Mouse (Mus musculus): ENCODE results near the gene Ncapd2. TPM values are rescaled to one million over a fixed set of nuclear protein-coding genes. Genes with fewer than 3 reads are reported as not detected.
A peak's percentile ranks its signal among the peaks of the same experiment; 100 is the strongest.

Ncapd2 gene
- polyA plus RNA-seq, 1 experiment, result 84.6 TPM

- 22% methylated on average over 6 of the region's 6 CpGs for WGBS
- peak overlapping the region; percentile 94 for H3K27ac ChIP-seq (ENCODE audit: insufficient read depth, low read length)
- no peaks in the 10 kb centered on the region for H3K27me3 ChIP-seq (ENCODE audit: control insufficient read depth, insufficient read depth, low read length)
- 0 out of 2 replicates have a peak, but pooled peaks cover 2% of the 10 kb centered on the region for H3K36me3 ChIP-seq (ENCODE audit: control insufficient read depth, insufficient read depth, low read length)
- DNase-seq (ENCODE audit: low read depth in 1 of 2, low spot score in 2 of 2), result no peak
- TF ChIP-seq CTCF (IDR thresholded peaks at IDR 0.05; ENCODE audit: extremely low read depth, insufficient read depth, insufficient read length, insufficient replicate concordance), result no peak
- H3K4me3 ChIP-seq (ENCODE audit: extremely low read depth, insufficient read depth, insufficient read length), result peak overlapping the region; percentile 63
- peaks cover 12% of the 10 kb centered on the region; the same call in 1 of the 2 replicates for H3K4me1 ChIP-seq (ENCODE audit: control insufficient read depth, insufficient read depth, insufficient read length)
These were observed 44.8 kb upstream of the Ncapd2 start for GRCm38 (mm10) chr6:125236341-125236740.

DNA sequence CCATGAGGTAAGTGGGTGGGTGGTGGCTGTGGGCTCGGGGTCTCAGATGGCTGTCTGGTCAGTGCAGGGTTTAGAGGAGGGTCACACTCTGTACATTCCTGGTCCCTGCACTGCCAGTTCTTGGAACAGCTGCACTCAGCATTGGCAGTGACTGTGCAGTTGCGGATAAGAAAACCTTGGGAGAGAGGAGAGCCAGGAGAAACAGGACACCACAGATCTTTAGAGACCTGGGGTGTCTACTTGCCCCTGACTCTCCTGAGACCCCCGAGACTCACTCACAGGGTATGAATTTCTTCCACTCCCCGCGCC, 43.0 kb upstream of the Ncapd2 start:
- Histone ChIP-seq H3K4me1 (ENCODE audit: control insufficient read depth, insufficient read depth, insufficient read length) (peaks cover 21% of the 10 kb centered on the region; the same call in 1 of the 2 replicates), H3K27ac (ENCODE audit: insufficient read depth, low read length) (peak overlapping the region; percentile 65), H3K36me3 (ENCODE audit: control insufficient read depth, insufficient read depth, low read length) (peaks cover 7% of the 10 kb centered on the region), H3K27me3 (ENCODE audit: control insufficient read depth, insufficient read depth, low read length) (no peaks in the 10 kb centered on the region), H3K4me3 (ENCODE audit: extremely low read depth, insufficient read depth, insufficient read length) (peak overlapping the region; percentile 43)
- 56% methylated on average over 5 of the region's 5 CpGs for WGBS
- DNase-seq (ENCODE audit: low read depth in 1 of 2, low spot score in 2 of 2), result no peak
- no peak for TF ChIP-seq POLR2A (IDR thresholded peaks at IDR 0.05; ENCODE audit: low read depth, low read length)
- TF ChIP-seq CTCF (IDR thresholded peaks at IDR 0.05; ENCODE audit: extremely low read depth, insufficient read depth, insufficient read length, insufficient replicate concordance), result no peak

GRCm38 (mm10) chr6:125233816-125234519, 42.5 kb upstream of the Ncapd2 start:
- 51% methylated on average over 7 of the region's 7 CpGs for WGBS
- TF ChIP-seq POLR2A (IDR thresholded peaks at IDR 0.05; ENCODE audit: low read depth, low read length) (no peak), CTCF (IDR thresholded peaks at IDR 0.05; ENCODE audit: extremely low read depth, insufficient read depth, insufficient read length, insufficient replicate concordance) (no peak)
- Histone ChIP-seq H3K36me3 (ENCODE audit: control insufficient read depth, insufficient read depth, low read length) (peaks cover 7% of the 10 kb centered on the region), H3K4me3 (ENCODE audit: extremely low read depth, insufficient read depth, insufficient read length) (peak overlapping the region; percentile 43), H3K4me1 (ENCODE audit: control insufficient read depth, insufficient read depth, insufficient read length) (peaks cover 19% of the 10 kb centered on the region; the same call in 1 of the 2 replicates), H3K27me3 (ENCODE audit: control insufficient read depth, insufficient read depth, low read length) (no peaks in the 10 kb centered on the region), H3K27ac (ENCODE audit: insufficient read depth, low read length) (peak overlapping the region; percentile 65)
- DNase-seq (ENCODE audit: low read depth in 1 of 2, low spot score in 2 of 2), result no peak

DNA sequence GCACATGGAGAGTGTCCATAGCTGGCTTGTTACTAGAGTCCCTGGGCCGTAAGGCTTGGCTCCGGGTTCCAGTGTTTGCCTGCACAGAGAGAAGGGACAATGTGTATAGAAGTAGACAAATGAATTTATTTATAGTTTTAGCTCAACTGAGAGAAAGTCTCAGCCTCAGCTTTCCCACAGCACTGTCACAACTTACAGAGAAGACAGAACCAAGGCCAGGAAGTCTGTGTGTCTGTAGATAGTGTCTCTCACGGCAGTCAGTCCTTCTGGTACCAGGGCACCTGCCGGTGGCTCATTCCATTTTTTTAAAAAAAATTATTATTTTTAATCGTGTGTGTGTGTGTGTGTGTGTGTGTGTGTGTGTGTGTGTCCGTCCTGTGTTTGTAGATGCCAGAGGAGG, 41.0 kb upstream of the Ncapd2 start:
- H3K27me3 ChIP-seq (ENCODE audit: control insufficient read depth, insufficient read depth, low read length), result no peaks in the 10 kb centered on the region
- peaks cover 9% of the 10 kb centered on the region; the same call in 1 of the 2 replicates for H3K4me1 ChIP-seq (ENCODE audit: control insufficient read depth, insufficient read depth, insufficient read length)
- 42% methylated on average over 6 of the region's 6 CpGs for WGBS
- no peak for DNase-seq (ENCODE audit: low read depth in 1 of 2, low spot score in 2 of 2)
- TF ChIP-seq POLR2A (IDR thresholded peaks at IDR 0.05; ENCODE audit: low read depth, low read length), result no peak
- H3K4me3 ChIP-seq (ENCODE audit: extremely low read depth, insufficient read depth, insufficient read length), result no peak overlapping the region
- H3K36me3 ChIP-seq (ENCODE audit: control insufficient read depth, insufficient read depth, low read length), result peaks cover 14% of the 10 kb centered on the region
- H3K27ac ChIP-seq (ENCODE audit: insufficient read depth, low read length), result peak overlapping the region; percentile 98

DNA sequence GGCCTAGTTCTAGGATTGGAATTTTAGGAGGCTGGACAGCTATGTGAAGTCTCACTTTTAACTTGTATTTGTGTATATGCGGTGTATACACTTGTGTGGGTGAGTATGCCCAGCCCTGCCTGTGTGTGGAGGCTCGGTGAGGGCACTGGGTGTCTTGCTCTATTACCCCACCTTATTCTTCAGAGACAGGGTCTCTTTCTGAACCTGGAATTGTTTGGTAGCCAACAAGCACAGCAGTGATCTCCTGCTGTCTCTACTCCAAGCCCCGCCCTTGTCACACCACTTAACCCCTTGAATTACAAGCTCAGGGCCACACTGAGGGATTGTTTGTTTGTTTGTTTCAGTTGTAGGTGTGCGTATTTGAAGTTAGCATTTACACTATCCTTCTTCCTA, 40.5 kb upstream of the Ncapd2 start:
- DNase-seq (ENCODE audit: low read depth in 1 of 2, low spot score in 2 of 2), result no peak
- Histone ChIP-seq H3K27ac (ENCODE audit: insufficient read depth, low read length) (peak overlapping the region; percentile 98), H3K36me3 (ENCODE audit: control insufficient read depth, insufficient read depth, low read length) (peaks cover 16% of the 10 kb centered on the region), H3K27me3 (ENCODE audit: control insufficient read depth, insufficient read depth, low read length) (no peaks in the 10 kb centered on the region), H3K4me3 (ENCODE audit: extremely low read depth, insufficient read depth, insufficient read length) (peak overlapping the region; percentile 88), H3K4me1 (ENCODE audit: control insufficient read depth, insufficient read depth, insufficient read length) (peaks cover 9% of the 10 kb centered on the region; the same call in 1 of the 2 replicates)
- TF ChIP-seq CTCF (IDR thresholded peaks at IDR 0.05; ENCODE audit: extremely low read depth, insufficient read depth, insufficient read length, insufficient replicate concordance) (no peak), POLR2A (IDR thresholded peaks at IDR 0.05; ENCODE audit: low read depth, low read length) (no peak)
- WGBS, result 22% methylated on average over 4 of the region's 4 CpGs

- Histone ChIP-seq H3K27me3 (ENCODE audit: control insufficient read depth, insufficient read depth, low read length) (no peaks in the 10 kb centered on the region), H3K27ac (ENCODE audit: insufficient read depth, low read length) (peak within 1 kb of the TSS; percentile 98), H3K36me3 (ENCODE audit: control insufficient read depth, insufficient read depth, low read length) (peaks cover 22% of the 10 kb centered on the region), H3K4me3 (ENCODE audit: extremely low read depth, insufficient read depth, insufficient read length) (peak within 1 kb of the TSS; percentile 88), H3K4me1 (ENCODE audit: control insufficient read depth, insufficient read depth, insufficient read length) (peaks cover 9% of the 10 kb centered on the region; the same call in 1 of the 2 replicates)
- TF ChIP-seq POLR2A (IDR thresholded peaks at IDR 0.05; ENCODE audit: low read depth, low read length) (no peak; the same call in none of the 2 replicates), CTCF (IDR thresholded peaks at IDR 0.05; ENCODE audit: extremely low read depth, insufficient read depth, insufficient read length, insufficient replicate concordance) (no peak)
- under 1% methylated on average over 16 of the region's 16 CpGs for WGBS
- peak; percentile 51 to 66 for DNase-seq (ENCODE audit: low read depth in 1 of 2, low spot score in 2 of 2)
These were observed 39.9 kb upstream of the Ncapd2 start, which contains the start of gene Tapbpl for GRCm38 (mm10) chr6:125231117-125232044. Gene Tapbpl (minus strand): TSS chr6:125231860.

All from spleen, adult 2 months (tissue).